Mouse (Mus musculus) pancreas, adult 10 weeks (tissue): Measurements from ENCODE around the gene Olfr69. TPM values are rescaled to one million over a fixed set of nuclear protein-coding genes. Genes with fewer than 3 reads are reported as not detected.

Source experiments
- polyA plus RNA-seq: library from polyadenylated mRNA; stranded (reverse); fragments of 350-450 nt; fragmentation: Illumina TruSeq; extraction: RNeasy Lipid Tissue Mini Kit (QIAGEN cat#74804); gene quantifications from one replicate; pipeline ENCODE4 v1.2.3, GENCODE M21; 2015; ENCODE audit warnings: low read depth, low replicate concordance; ENCODE audit not compliant: insufficient read depth

Olfr69 gene
- not detected for polyA plus RNA-seq

DNA sequence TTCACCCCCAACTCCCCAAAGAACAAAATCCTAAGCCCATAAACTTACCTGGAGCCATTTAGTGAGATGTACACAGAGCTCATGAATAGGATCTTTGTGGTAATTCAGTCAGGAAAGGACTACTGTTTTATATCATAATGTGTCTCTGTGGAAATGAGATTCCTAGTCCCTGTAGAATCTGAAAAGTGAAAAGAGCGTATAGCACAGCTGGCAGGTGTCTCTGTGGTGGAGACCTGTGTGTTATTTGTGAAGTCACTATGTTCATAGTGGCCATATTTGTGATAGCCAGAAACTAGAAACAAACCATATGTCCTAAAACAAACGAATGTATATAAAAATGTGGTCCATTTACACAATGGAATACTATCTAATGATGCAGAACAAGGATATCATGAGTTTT lies at the start of gene Olfr69:
Olfr69 (minus strand) TSS at position 101 of the 400 bp plus-strand sequence.

DNA sequence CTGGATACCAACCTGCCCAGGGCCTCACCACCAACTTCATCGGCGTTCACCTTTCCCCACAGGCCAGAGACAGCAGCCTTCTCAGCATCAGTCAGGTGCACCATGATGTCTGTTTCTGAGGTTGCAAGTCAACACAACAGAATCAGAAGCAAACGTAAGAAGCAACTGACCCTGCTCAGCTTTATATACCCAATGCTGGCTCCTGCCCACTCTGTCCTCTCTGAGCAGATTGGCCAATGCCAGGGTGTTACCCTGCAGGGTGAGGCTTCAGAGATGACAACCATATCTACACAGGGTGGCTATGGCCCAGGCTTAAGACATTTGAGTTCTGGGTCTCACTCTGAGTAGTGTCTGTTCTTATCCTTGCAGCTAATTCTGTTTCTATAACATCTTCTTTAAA lies 42.4 kb upstream of the Olfr69 start, which contains the start of gene Hbb-bt:
Hbb-bt (minus strand) TSS at position 231 of the 400 bp plus-strand sequence.

GRCm38 (mm10) chr7:103791721-103792120 lies 20.3 kb upstream of the Olfr69 start, which contains the start of gene Olfr67:
TSS of gene Olfr67 (minus strand) at chr7:103791821.

GRCm38 (mm10) chr7:103779598-103779997 lies 8.2 kb upstream of the Olfr69 start, which contains the start of gene Olfr68:
TSS of gene Olfr68 (minus strand) at chr7:103779698.

DNA sequence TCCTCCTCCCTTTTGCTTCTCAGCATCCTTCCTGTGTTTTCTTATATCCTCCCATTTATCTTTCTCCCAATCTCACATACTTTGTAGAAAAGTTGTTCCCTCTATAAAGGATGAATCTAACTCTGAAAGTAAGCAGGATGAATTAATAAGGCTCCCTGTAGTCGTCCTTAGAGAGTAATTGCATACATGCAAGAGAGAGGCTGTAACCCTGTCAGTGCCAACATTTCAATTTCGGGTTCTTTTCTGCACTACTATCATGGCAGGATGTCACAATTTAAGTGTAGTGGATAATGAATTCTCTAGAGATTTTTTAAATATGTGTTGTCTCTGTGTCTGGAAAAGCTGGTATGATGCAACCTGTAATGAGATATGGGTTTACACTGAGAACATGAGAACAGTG lies 14.2 kb downstream of the Olfr69 start, which contains the start of gene Olfr630:
Olfr630 (minus strand) TSS at position 101 of the 400 bp plus-strand sequence.

DNA sequence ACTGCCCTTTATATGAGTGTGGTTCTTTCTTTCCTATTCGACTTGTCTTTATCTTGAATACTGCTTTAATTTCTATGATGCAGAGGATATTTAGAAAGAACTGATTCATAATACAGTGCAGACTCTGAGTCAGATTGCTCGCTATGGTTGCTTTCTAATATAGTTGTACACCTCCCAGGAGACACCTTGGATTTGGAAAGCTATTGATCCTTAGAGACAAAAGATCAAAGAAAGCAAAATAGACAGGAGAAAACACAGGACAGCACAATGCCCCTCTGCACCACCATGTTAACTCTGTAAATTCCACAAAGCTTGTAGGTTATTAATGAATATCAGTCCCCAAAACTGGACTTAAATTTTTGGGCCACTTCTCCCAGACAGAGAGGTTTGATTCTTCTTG lies 26.6 kb downstream of the Olfr69 start, which contains the start of gene Olfr629:
Olfr629 (minus strand) TSS at position 101 of the 400 bp plus-strand sequence.

GRCm38 (mm10) chr7:103730074-103730473 lies 41.3 kb downstream of the Olfr69 start, which contains the start of gene Olfr628:
TSS of gene Olfr628 (plus strand) at chr7:103730374.

Other genes starting within 250 kb of the Olfr69 start
- not detected for gene Olfr612, start 228.9 kb downstream of the Olfr69 start, polyA plus RNA-seq
- gene Olfr613, start 223.5 kb downstream of the Olfr69 start, polyA plus RNA-seq: not detected
- gene Olfr615, start 215.5 kb downstream of the Olfr69 start, polyA plus RNA-seq: not detected
- not detected for gene Olfr616, start 202.5 kb downstream of the Olfr69 start, polyA plus RNA-seq
- not detected for gene Olfr617, start 198.5 kb downstream of the Olfr69 start, polyA plus RNA-seq
- gene Olfr618, start 181.5 kb downstream of the Olfr69 start, polyA plus RNA-seq: not detected
- gene Olfr619, start 171.0 kb downstream of the Olfr69 start, polyA plus RNA-seq: not detected
- gene Olfr620, start 159.1 kb downstream of the Olfr69 start, polyA plus RNA-seq: not detected
- not detected for gene Olfr622, start 128.9 kb downstream of the Olfr69 start, polyA plus RNA-seq
- gene Olfr623, start 107.9 kb downstream of the Olfr69 start, polyA plus RNA-seq: not detected
- not detected for gene Olfr624, start 100.4 kb downstream of the Olfr69 start, polyA plus RNA-seq
- not detected for gene Olfr625-ps1, start 88.9 kb downstream of the Olfr69 start, polyA plus RNA-seq
- not detected for gene Olfr243, start 56.9 kb downstream of the Olfr69 start, polyA plus RNA-seq
- gene Olfr628, start 41.2 kb downstream of the Olfr69 start, polyA plus RNA-seq: not detected
- not detected for gene Olfr629, start 26.7 kb downstream of the Olfr69 start, polyA plus RNA-seq
- not detected for gene Olfr630, start 14.3 kb downstream of the Olfr69 start, polyA plus RNA-seq
- gene Olfr68, start 8.1 kb upstream of the Olfr69 start, polyA plus RNA-seq: not detected
- not detected for gene Olfr67, start 20.2 kb upstream of the Olfr69 start, polyA plus RNA-seq
- gene Hbb-bt, start 42.4 kb upstream of the Olfr69 start, polyA plus RNA-seq: 331 TPM
- gene Hbb-bs, start 56.5 kb upstream of the Olfr69 start, polyA plus RNA-seq: 2,689 TPM
- not detected for gene Hbb-bh2, start 68.9 kb upstream of the Olfr69 start, polyA plus RNA-seq
- not detected for gene Hbb-bh1, start 71.6 kb upstream of the Olfr69 start, polyA plus RNA-seq
- not detected for gene Hbb-y, start 81.6 kb upstream of the Olfr69 start, polyA plus RNA-seq
- not detected for gene Olfr66, start 114.7 kb upstream of the Olfr69 start, polyA plus RNA-seq
- gene Olfr64, start 122.9 kb upstream of the Olfr69 start, polyA plus RNA-seq: not detected
- not detected for gene Olfr65, start 131.9 kb upstream of the Olfr69 start, polyA plus RNA-seq
- gene Olfr631, start 157.2 kb upstream of the Olfr69 start, polyA plus RNA-seq: not detected
- not detected for gene Olfr632, start 162.8 kb upstream of the Olfr69 start, polyA plus RNA-seq
- not detected for gene Olfr633, start 172.8 kb upstream of the Olfr69 start, polyA plus RNA-seq
- not detected for gene Olfr635, start 199.6 kb upstream of the Olfr69 start, polyA plus RNA-seq
- not detected for gene Olfr638, start 227.2 kb upstream of the Olfr69 start, polyA plus RNA-seq
- gene Olfr639, start 245.7 kb upstream of the Olfr69 start, polyA plus RNA-seq: not detected